Mouse (Mus musculus): Measurements from ENCODE around the gene Gm20481. TPM values are rescaled to one million over a fixed set of nuclear protein-coding genes. Genes with fewer than 3 reads are reported as not detected.

Gene Gm20481
- polyA plus RNA-seq, 1 experiment from 2014 or later, result not detected

- H3K4me1 ChIP-seq (replicated peaks; ENCODE audit: control insufficient read depth, insufficient read depth), result peaks cover 5% of the 10 kb centered on the region; the same call in 1 of the 2 replicates
- H3K4me2 ChIP-seq (replicated peaks; ENCODE audit: low read depth), result no peak overlapping the region
- no peak for TF ChIP-seq CTCF (IDR thresholded peaks at IDR 0.05; ENCODE audit: low read depth)
- no peak for TF ChIP-seq EP300 (optimal IDR thresholded peaks at IDR 0.05)
- 0 out of 2 replicates have a peak, but pooled peaks cover 7% of the 10 kb centered on the region for H3K36me3 ChIP-seq (ENCODE audit: control insufficient read depth, insufficient read depth, low read length)
- no peak overlapping the region for H3K27ac ChIP-seq (replicated peaks)
- H3K9ac ChIP-seq (ENCODE audit: low read length), result no peak overlapping the region
- DNase-seq (ENCODE audit: low spot score) (no peak), ATAC-seq (ENCODE audit: low FRiP score, low TSS enrichment) (no peak)
- no peak overlapping the region for H3K4me3 ChIP-seq (ENCODE audit: low read depth, low read length)
- 32% methylated on average over 4 of the region's 4 CpGs for WGBS
- H3K27me3 ChIP-seq (ENCODE audit: control insufficient read depth, insufficient read depth, low read length), result no peaks in the 10 kb centered on the region
- no peaks in the 10 kb centered on the region for H3K9me3 ChIP-seq (ENCODE audit: control insufficient read depth, low read length)
Observed at GRCm38 (mm10) chr17:34949553-34949969, 20.2 kb upstream of the Gm20481 start.

- TF ChIP-seq CTCF (IDR thresholded peaks at IDR 0.05; ENCODE audit: low read depth), result peak; percentile 48
- TF ChIP-seq EP300 (optimal IDR thresholded peaks at IDR 0.05), result no peak
- ATAC-seq (ENCODE audit: low FRiP score, low TSS enrichment), result no peak
Observed at GRCm38 (mm10) chr17:34950514-34951455, 18.9 kb upstream of the Gm20481 start.

GRCm38 (mm10) chr17:34951636-34952377 is 17.9 kb upstream of the Gm20481 start:
- WGBS, result under 1% methylated on average over 29 of the region's 29 CpGs
- ATAC-seq (ENCODE audit: low FRiP score, low TSS enrichment), result peak; percentile 40; the same call in 1 of the 2 replicates

More at GRCm38 (mm10) chr17:34950514-34951455, 18.9 kb upstream of the Gm20481 start:
- Histone ChIP-seq H3K4me3 (ENCODE audit: low read depth, low read length) (peak overlapping the region; percentile 74), H3K27ac (replicated peaks) (peak overlapping the region; percentile 4; the same call in 1 of the 2 replicates), H3K9me3 (ENCODE audit: control insufficient read depth, low read length) (no peaks in the 10 kb centered on the region), H3K9ac (ENCODE audit: low read length) (peak overlapping the region; percentile 83), H3K27me3 (ENCODE audit: control insufficient read depth, insufficient read depth, low read length) (no peaks in the 10 kb centered on the region), H3K4me2 (replicated peaks; ENCODE audit: low read depth) (peak overlapping the region; percentile 64), H3K36me3 (ENCODE audit: control insufficient read depth, insufficient read depth, low read length) (0 out of 2 replicates have a peak, but pooled peaks cover 7% of the 10 kb centered on the region), H3K4me1 (replicated peaks; ENCODE audit: control insufficient read depth, insufficient read depth) (peaks cover 5% of the 10 kb centered on the region; the same call in 1 of the 2 replicates)
- WGBS, result 25% methylated on average over 10 of the region's 10 CpGs
- no peak for DNase-seq (ENCODE audit: low spot score)

GRCm38 (mm10) chr17:34952378-34953040 is 17.2 kb upstream of the Gm20481 start:
- H3K9me3 ChIP-seq (ENCODE audit: control insufficient read depth, low read length), result no peaks in the 10 kb centered on the region
- peak overlapping the region; percentile 64 for H3K4me2 ChIP-seq (replicated peaks; ENCODE audit: low read depth)
- H3K36me3 ChIP-seq (ENCODE audit: control insufficient read depth, insufficient read depth, low read length), result 0 out of 2 replicates have a peak, but pooled peaks cover 7% of the 10 kb centered on the region
- TF ChIP-seq EP300 (optimal IDR thresholded peaks at IDR 0.05) (peak; percentile 96), CTCF (IDR thresholded peaks at IDR 0.05; ENCODE audit: low read depth) (peak; percentile 80)
- peak overlapping the region; percentile 80 for H3K27ac ChIP-seq (replicated peaks)
- H3K4me3 ChIP-seq (ENCODE audit: low read depth, low read length), result peak overlapping the region; percentile 74
- peaks cover 5% of the 10 kb centered on the region; the same call in 1 of the 2 replicates for H3K4me1 ChIP-seq (replicated peaks; ENCODE audit: control insufficient read depth, insufficient read depth)
- DNase-seq (ENCODE audit: low spot score) (peak; percentile 83), ATAC-seq (ENCODE audit: low FRiP score, low TSS enrichment) (peak; percentile 74)
- no peaks in the 10 kb centered on the region for H3K27me3 ChIP-seq (ENCODE audit: control insufficient read depth, insufficient read depth, low read length)
- peak overlapping the region; percentile 83 for H3K9ac ChIP-seq (ENCODE audit: low read length)
- WGBS, result under 1% methylated on average over 23 of the region's 23 CpGs

More at GRCm38 (mm10) chr17:34951636-34952377, 17.9 kb upstream of the Gm20481 start:
- Histone ChIP-seq H3K27me3 (ENCODE audit: control insufficient read depth, insufficient read depth, low read length) (no peaks in the 10 kb centered on the region), H3K27ac (replicated peaks) (peak overlapping the region; percentile 80), H3K9ac (ENCODE audit: low read length) (peak overlapping the region; percentile 83), H3K4me1 (replicated peaks; ENCODE audit: control insufficient read depth, insufficient read depth) (peaks cover 5% of the 10 kb centered on the region; the same call in 1 of the 2 replicates), H3K36me3 (ENCODE audit: control insufficient read depth, insufficient read depth, low read length) (0 out of 2 replicates have a peak, but pooled peaks cover 7% of the 10 kb centered on the region), H3K4me2 (replicated peaks; ENCODE audit: low read depth) (peak overlapping the region; percentile 64), H3K4me3 (ENCODE audit: low read depth, low read length) (peak overlapping the region; percentile 74), H3K9me3 (ENCODE audit: control insufficient read depth, low read length) (no peaks in the 10 kb centered on the region)
- no peak for TF ChIP-seq EP300 (optimal IDR thresholded peaks at IDR 0.05)
- TF ChIP-seq CTCF (IDR thresholded peaks at IDR 0.05; ENCODE audit: low read depth), result no peak
- no peak for DNase-seq (ENCODE audit: low spot score)

- no peak overlapping the region for H3K4me2 ChIP-seq (replicated peaks; ENCODE audit: low read depth)
- ATAC-seq (ENCODE audit: low FRiP score, low TSS enrichment) (no peak), DNase-seq (ENCODE audit: low spot score) (no peak)
- WGBS, result 88% methylated on average over 3 of the region's 3 CpGs
- H3K4me3 ChIP-seq (ENCODE audit: low read depth, low read length), result no peak overlapping the region
- 0 out of 2 replicates have a peak, but pooled peaks cover 7% of the 10 kb centered on the region for H3K36me3 ChIP-seq (ENCODE audit: control insufficient read depth, insufficient read depth, low read length)
- TF ChIP-seq EP300 (optimal IDR thresholded peaks at IDR 0.05), result no peak
- no peak for TF ChIP-seq CTCF (IDR thresholded peaks at IDR 0.05; ENCODE audit: low read depth)
- H3K27me3 ChIP-seq (ENCODE audit: control insufficient read depth, insufficient read depth, low read length), result no peaks in the 10 kb centered on the region
- H3K27ac ChIP-seq (replicated peaks), result no peak overlapping the region
- H3K4me1 ChIP-seq (replicated peaks; ENCODE audit: control insufficient read depth, insufficient read depth), result peaks cover 5% of the 10 kb centered on the region; the same call in 1 of the 2 replicates
- no peak overlapping the region for H3K9ac ChIP-seq (ENCODE audit: low read length)
- no peaks in the 10 kb centered on the region for H3K9me3 ChIP-seq (ENCODE audit: control insufficient read depth, low read length)
Observed at GRCm38 (mm10) chr17:34953258-34953657, 16.5 kb upstream of the Gm20481 start.
